Mouse (Mus musculus) embryonic fibroblast, embryonic 13.5 days (primary cell): Measurements from ENCODE around the gene Zdhhc14.

Source experiments
- CTCF ChIP-seq: IDR thresholded peaks from 2 replicates; pipeline ENCODE4 v1.5.1; 2011; ENCODE audit warnings: mild to moderate bottlenecking, control low read depth, low read length, moderate library complexity, borderline replicate concordance; ENCODE audit not compliant: insufficient read depth
- POLR2A ChIP-seq: IDR thresholded peaks from 2 replicates; pipeline ENCODE4 v1.6.1; 2011; ENCODE audit warnings: low read depth, mild to moderate bottlenecking, control low read depth, low read length, moderate library complexity

DNA sequence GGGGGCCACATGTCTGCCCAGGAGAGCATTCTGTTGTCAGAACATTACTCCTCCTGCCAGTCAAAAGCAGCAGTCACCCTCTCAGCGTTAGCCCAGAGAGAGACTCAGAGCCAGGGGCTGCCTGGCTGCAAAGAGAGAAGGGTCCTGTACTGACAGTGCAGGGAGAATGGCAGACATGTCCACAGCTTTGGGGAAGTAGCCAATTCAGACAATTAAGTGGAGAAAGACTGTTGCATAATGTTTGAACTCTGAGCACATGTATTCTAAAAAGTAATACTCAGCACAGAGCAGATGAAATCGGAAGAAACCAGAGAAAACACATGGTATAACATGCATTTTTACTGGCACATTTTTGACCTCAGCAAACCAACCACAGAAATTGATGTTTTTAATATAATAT lies 292.9 kb downstream of the Zdhhc14 start:
- TF ChIP-seq POLR2A = no peak
- no peak for TF ChIP-seq CTCF
